Mouse (Mus musculus) left cerebral cortex, adult 2 months (tissue): ENCODE data around the gene Ccdc63. TPM values are rescaled to one million over a fixed set of nuclear protein-coding genes. Genes with fewer than 3 reads are reported as not detected.

Experiments used
- DNase-seq, 2 experiments: peaks; one replicate each; pipeline ENCODE4 v3.0.0; 2021 to 2022; ENCODE audit warnings: low spot score in 2 of 2, mixed read lengths in 1 of 2; ENCODE audit errors: extremely low spot score in 1 of 2
- H3K27ac ChIP-seq: fragments of 200-600 bp; 2 replicates; pipeline ENCODE4 v1.8.1; 2022
- H3K4me3 ChIP-seq: fragments of 200-600 bp; 2 replicates; pipeline ENCODE4 v1.8.1; 2022
- CTCF ChIP-seq: fragments of 200-600 bp; IDR thresholded peaks from 2 replicates; pipeline ENCODE4 v1.8.1; 2022; ENCODE audit warnings: antibody characterized with exemption, mild to moderate bottlenecking, moderate library complexity
- intact Hi-C: fragments of 180-260 bp; cut with DNase I; formaldehyde crosslinking; loops from one replicate; pipeline ENCODE4 v1.15.1; 2025
- total RNA-seq, 2 experiments: library from RNA; stranded (reverse); gene quantifications; 2 replicates each; pipeline ENCODE4 v1.2.3; 2021

Gene Ccdc63
- total RNA-seq, 2 experiments from 2014 or later: 0.66 to 1.1 TPM

DNA sequence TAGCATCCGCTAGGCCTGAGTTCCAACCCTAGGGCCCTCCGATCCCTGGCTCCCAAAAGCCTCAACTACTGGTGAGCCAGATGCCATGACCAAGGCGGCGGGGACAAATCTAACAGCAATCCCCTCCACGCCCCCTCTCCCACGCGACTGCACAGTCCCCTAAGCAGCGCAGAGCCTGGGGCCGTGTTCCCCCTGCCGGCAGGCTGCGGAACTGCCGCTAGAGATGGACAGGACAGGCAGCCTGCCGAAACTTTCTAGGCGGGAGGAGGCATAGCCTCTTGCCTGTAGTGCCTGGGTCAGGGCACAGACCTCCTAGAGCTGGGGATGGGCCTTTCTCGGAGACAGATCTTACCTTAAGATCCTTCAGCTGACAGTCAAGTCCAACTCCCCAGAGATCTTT is 49.6 kb downstream of the Ccdc63 start:
- intact Hi-C loops: no loop called here
- peak; percentile 66 for TF ChIP-seq CTCF
- Histone ChIP-seq H3K27ac (no peak overlapping the region), H3K4me3 (no peak overlapping the region)
- peak in 1 of 2 experiments; percentile 53 for DNase-seq

DNA sequence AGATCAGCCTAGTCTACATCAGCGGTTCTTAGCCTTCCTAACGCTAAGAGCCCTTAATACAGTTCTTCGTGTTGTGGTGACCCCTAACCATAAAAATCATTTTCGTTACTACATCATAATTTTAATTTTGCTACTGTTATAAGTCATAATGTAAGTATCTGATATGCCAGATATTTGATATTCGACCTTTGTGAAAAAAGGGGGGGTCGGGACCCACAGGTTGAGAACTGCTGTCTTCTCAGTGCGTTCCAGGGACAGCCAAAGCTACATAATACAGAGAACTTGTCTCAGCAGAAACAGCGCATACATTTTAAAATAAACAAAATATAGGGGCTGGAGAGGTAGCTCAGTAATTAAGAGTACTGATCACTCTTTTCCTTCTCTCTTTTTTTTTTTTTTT is 51.0 kb downstream of the Ccdc63 start:
- Histone ChIP-seq H3K4me3 (no peak overlapping the region), H3K27ac (no peak overlapping the region)
- intact Hi-C loops: loop anchor here (1.0 to 5.0 kb wide), 4 partner anchors 39 to 217 kb away; partner anchors contain the start of gene Cux2
- TF ChIP-seq CTCF: no peak
- DNase-seq: no peak

DNA sequence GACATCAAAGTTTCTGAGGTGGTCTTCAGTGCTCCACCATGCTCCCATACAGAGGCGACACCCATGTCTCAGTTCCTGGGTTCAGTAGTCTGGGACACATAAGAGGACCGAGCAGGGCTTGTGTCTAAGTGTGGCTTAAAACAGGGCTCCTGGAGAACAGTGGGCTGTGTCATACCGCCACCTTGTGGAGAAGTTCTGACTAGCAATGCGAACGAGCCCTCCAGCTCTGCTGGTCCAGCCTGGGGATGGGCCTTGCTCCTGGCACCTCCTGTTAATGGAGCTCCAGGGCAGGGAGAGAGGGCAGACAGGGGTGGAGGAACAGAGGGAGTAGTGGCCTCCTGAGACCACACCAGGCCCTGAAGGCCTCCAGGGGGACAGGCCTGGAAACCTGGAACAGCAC is 51.7 kb downstream of the Ccdc63 start:
- no peak overlapping the region for H3K4me3 ChIP-seq
- peak; percentile 82 to 93 for DNase-seq
- TF ChIP-seq CTCF: peak; percentile 93
- intact Hi-C loops: loop anchor here (1.0 to 5.0 kb wide), 4 partner anchors 39 to 217 kb away; partner anchors contain the start of gene Cux2
- no peak overlapping the region for H3K27ac ChIP-seq

DNA sequence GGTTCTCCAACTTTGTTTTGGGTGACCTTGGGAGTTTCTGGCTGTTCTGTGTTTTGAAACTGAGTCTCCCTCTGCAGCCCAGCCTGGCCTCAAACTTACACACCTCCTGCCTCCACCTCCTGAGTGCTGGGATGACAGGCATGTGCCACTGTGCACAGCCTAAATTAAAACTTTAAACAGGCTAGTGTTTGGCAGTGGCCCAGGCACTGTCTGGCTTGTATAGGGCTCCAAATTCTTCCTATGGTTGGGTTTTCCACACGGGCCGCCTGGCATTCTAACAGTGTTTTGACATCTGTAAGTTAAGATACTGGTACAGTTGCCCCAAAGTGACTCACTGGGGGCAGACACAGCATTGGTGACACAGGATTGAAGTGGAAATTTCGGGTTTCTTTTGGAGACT is 54.5 kb downstream of the Ccdc63 start:
- TF ChIP-seq CTCF: no peak
- Histone ChIP-seq H3K27ac (no peak overlapping the region), H3K4me3 (no peak overlapping the region)
- intact Hi-C loops: loop anchor here (5.0 kb wide), 1 partner anchor 194 kb away; no protein-coding TSS in a partner anchor
- no peak for DNase-seq

DNA sequence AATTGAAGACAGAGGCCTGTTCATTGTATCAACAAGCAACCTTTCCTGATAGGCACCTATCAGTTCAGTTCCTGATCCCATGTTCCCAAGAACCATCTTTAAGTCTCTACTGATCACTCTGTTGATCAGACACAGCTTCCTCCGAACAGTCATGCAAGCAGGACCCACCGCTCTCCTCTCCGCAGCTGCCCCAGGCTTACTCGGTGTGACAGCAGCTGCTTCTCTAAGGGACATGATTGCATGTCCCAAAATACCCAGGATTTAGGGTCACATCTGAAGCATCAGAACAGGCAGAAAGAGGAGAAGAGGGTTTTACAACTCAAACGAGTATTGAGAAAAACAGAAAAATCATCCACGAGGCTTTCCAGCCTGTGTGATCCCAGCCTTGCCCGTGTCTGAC is 55.3 kb downstream of the Ccdc63 start:
- no peak for DNase-seq
- Histone ChIP-seq H3K4me3 (no peak overlapping the region), H3K27ac (no peak overlapping the region)
- no peak for TF ChIP-seq CTCF
- intact Hi-C loops: loop anchor here (5.0 kb wide), 1 partner anchor 193 kb away; no protein-coding TSS in a partner anchor

DNA sequence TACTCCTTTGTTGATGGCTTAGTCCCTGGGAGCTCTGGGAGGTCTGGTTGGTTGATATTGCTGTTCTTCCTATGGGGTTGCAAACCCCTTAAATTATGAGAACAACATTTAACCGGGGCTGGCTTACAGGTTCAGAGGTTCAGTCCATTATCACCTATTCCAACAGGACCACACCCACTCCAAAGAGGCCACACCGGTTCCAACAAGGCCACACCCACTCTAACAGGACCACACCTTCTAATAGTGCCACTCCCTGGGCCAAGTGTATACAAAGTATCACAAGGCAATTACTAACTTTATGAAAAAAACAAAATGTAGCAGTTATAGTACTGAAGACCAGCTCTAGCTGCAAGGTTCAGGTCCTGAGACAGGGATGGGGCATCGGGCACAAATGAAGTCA is 56.2 kb downstream of the Ccdc63 start:
- Histone ChIP-seq H3K27ac (no peak overlapping the region), H3K4me3 (no peak overlapping the region)
- no peak for TF ChIP-seq CTCF
- DNase-seq: no peak
- intact Hi-C loops: no loop called here

DNA sequence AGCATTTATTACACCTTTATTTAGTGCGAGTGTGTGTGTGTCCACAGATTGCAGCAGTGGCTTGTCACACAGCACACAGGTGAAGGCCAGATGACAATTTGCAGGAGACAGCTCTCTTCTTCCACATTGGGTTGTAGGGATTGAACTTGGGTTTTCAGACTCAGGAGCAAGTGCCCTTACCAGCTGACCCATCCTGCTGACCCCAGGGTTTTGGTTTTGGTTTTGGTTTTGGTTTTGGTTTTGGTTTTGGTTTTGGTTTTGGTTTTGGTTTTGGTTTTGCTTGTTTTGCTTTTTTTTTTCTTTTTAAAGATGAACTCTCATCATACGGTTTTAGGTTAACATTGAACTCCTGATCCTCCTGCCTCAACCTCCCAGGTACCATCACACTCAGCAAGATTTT is 57.3 kb downstream of the Ccdc63 start:
- intact Hi-C loops: no loop called here
- Histone ChIP-seq H3K27ac (no peak overlapping the region), H3K4me3 (no peak overlapping the region)
- DNase-seq: no peak
- TF ChIP-seq CTCF: no peak

DNA sequence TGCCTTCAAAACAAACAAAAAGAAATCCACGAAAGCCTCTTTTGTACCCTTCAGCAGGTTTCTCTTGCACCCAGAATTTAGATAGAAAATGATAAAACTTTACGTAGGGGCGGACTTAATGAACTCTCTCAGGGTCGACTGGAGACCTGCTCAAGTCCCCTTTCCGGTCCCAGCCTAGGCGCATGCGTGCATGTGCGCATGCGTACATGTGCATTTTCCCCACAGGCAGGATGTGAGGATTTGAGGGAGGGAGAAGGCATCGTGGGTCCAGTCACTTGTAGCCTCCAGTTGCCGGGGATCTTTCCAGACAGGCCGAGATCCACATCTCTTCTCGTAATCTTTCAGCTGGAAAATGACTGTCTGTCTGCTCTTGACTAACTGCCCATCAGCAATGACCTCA is 59.2 kb downstream of the Ccdc63 start:
- Histone ChIP-seq H3K4me3 (no peak overlapping the region), H3K27ac (no peak overlapping the region)
- intact Hi-C loops: no loop called here
- no peak for DNase-seq
- no peak for TF ChIP-seq CTCF

DNA sequence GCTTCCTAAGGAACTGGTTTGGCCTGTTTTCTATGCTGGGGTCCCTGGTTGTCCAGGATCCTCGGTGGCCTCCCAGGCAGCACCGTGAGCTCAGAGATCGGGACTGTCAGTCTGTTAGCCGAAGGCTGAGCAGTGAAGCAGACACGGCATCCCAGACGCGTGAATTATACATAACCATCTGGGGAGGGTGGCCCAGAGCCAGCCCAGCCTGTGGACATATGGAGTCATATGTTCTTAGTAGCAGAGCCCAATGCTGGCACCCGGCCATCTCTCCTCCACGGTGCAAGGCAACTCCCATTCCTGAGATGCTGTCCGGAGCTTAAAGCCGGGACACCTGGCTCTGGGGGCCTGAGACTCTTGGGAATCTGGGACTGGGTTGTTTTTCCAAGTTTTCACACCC is 59.7 kb downstream of the Ccdc63 start:
- Histone ChIP-seq H3K4me3 (no peak overlapping the region), H3K27ac (no peak overlapping the region)
- DNase-seq: peak; percentile 47 to 79
- TF ChIP-seq CTCF: no peak
- intact Hi-C loops: no loop called here

DNA sequence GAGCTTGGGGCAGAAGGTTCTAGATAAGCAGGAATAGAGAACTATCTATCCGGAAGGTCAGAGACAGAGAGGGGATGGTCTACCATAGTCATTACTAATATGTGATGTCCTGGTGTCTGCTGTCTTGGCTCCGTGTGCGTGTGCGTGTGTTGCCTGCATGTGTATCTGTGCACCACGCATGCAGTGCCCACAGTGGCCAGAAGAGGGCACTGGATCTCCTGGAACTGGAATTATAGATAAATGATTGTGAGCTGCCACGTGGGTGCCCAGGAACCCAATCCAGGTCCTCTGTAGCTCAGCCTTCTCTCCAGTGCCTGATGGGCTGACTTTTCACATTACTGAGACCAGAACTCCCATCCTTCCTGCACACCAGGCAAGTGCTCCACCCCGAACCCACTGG is 60.8 kb downstream of the Ccdc63 start:
- intact Hi-C loops: no loop called here
- TF ChIP-seq CTCF: peak; percentile 33
- Histone ChIP-seq H3K27ac (no peak overlapping the region), H3K4me3 (no peak overlapping the region)
- no peak for DNase-seq

DNA sequence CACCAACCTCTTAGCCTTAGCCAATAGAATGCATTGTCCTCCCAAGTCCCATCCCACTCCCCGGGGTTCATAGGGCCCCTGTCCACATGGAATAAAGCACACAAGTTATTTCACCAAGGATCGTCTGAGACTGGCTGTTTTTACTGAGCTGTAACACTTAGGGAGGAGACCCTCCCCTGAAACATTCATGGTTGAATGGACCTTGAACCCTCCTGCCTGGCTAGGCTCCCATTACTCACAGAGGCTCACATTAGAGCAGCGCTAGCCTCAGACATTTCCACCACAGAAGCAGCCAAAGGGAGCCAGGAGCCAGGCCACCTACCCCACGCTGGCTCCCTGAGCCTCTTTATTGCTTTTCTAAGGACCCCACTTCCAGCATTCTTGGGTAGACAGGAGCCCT is 63.4 kb downstream of the Ccdc63 start:
- Histone ChIP-seq H3K27ac (no peak overlapping the region), H3K4me3 (no peak overlapping the region)
- no peak for TF ChIP-seq CTCF
- intact Hi-C loops: no loop called here
- no peak for DNase-seq

DNA sequence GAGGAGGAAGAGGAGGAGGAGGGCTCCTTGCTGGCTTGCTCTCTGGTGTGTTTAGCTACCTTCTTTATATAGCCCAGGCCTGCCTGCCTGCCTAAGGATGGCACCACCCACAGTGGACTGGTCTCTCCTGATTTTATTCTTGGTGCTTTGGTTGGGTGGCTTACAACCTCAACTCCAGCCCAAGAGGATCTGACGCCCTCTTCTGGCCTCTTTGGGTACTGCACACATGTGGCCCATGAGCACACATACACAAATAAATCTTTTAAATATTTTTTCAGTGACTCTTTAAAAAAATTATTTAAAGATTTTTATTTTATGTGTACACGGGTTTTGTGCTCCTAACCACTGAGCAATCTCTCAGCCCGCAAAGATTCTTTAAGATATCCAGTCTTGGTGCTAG is 64.9 kb downstream of the Ccdc63 start:
- no peak overlapping the region for H3K27ac ChIP-seq
- intact Hi-C loops: no loop called here
- DNase-seq: no peak
- TF ChIP-seq CTCF: peak; percentile 44
- H3K4me3 ChIP-seq: no peak overlapping the region

DNA sequence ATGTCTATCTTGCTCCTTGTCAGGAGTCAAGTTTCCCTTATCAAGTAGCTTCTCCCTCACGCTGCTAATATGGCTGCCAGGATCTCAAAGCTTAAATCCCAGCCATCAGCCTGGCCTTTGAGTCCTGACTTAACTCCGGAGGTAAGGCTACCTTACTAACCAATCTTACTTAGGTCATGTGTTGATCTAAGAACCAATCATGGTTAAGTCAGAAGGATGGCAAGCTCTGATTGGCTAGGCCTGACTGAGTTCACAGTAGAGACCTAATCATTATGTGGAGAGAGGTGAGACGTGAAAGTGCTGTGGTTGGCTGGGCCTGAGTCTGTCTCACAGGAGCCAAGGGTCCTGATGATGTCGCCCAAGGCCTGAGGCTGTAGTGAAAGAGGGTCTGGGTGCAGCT is 68.6 kb downstream of the Ccdc63 start:
- H3K4me3 ChIP-seq: no peak overlapping the region
- TF ChIP-seq CTCF: no peak
- no peak for DNase-seq
- intact Hi-C loops: no loop called here
- no peak overlapping the region for H3K27ac ChIP-seq
